Mouse (Mus musculus) lung, adult 2 months (tissue): ENCODE measurements around the gene Hpcal1.

Experiments used
- CTCF ChIP-seq: fragments of 200-500 bp; IDR thresholded peaks from 2 replicates; pipeline ENCODE4 v1.5.1; 2011; ENCODE audit warnings: mild to moderate bottlenecking, low read length, control low read depth; ENCODE audit not compliant: insufficient read depth
- POLR2A ChIP-seq: fragments of 200-500 bp; IDR thresholded peaks from 2 replicates; pipeline ENCODE4 v1.6.1; 2011; ENCODE audit warnings: low read depth, mild to moderate bottlenecking, control low read depth, low read length, borderline replicate concordance; ENCODE audit errors: extremely low read depth

GRCm38 (mm10) chr12:17789486-17789885 is 98.8 kb downstream of the Hpcal1 start:
- TF ChIP-seq CTCF = no peak
- TF ChIP-seq POLR2A = no peak
